Mouse (Mus musculus) layer of hippocampus, adult 2 months (tissue): ENCODE results near the gene Tedc2. TPM values are rescaled to one million over a fixed set of nuclear protein-coding genes. Genes with fewer than 3 reads are reported as not detected.
A peak's percentile ranks its signal among the peaks of the same experiment; 100 is the strongest.

Experiments
- DNase-seq, 2 experiments: peaks; one replicate each; pipeline ENCODE4 v3.0.0; 2022; ENCODE audit warnings: low spot score in 2 of 2
- H3K27ac ChIP-seq: fragments of 200-600 bp; 2 replicates; pipeline ENCODE4 v1.8.1; 2022
- H3K4me3 ChIP-seq: fragments of 200-600 bp; 2 replicates; pipeline ENCODE4 v1.8.1; 2022; ENCODE audit warnings: mild to moderate bottlenecking
- CTCF ChIP-seq: fragments of 200-600 bp; conservative IDR thresholded peaks from 2 replicates; pipeline ENCODE4 v1.8.1; 2022; ENCODE audit warnings: antibody characterized with exemption, mild to moderate bottlenecking, moderate library complexity
- total RNA-seq, 2 experiments: library from RNA; stranded (reverse); gene quantifications; 2 replicates each; pipeline ENCODE4 v1.2.3; 2021

Tedc2 gene
- total RNA-seq, 2 experiments from 2014 or later: 9.5 to 9.8 TPM

GRCm38 (mm10) chr17:24199741-24200140, 20.9 kb downstream of the Tedc2 start:
- no peak for TF ChIP-seq CTCF
- peak overlapping the region; percentile 82 for H3K27ac ChIP-seq
- no peak for DNase-seq
- H3K4me3 ChIP-seq: no peak overlapping the region

- peak overlapping the region; percentile 82 for H3K27ac ChIP-seq
- no peak overlapping the region; the same call in 1 of the 2 replicates for H3K4me3 ChIP-seq
- TF ChIP-seq CTCF: no peak
- peak; percentile 74 to 80 for DNase-seq
These were observed 21.4 kb downstream of the Tedc2 start for GRCm38 (mm10) chr17:24199252-24199651.

- H3K27ac ChIP-seq: peak overlapping the region; percentile 82
- no peak for TF ChIP-seq CTCF
- H3K4me3 ChIP-seq: no peak overlapping the region
- DNase-seq: peak in 1 of 2 experiments; percentile 45
These were observed 23.4 kb downstream of the Tedc2 start for GRCm38 (mm10) chr17:24197032-24197824.

GRCm38 (mm10) chr17:24195349-24195748, 25.3 kb downstream of the Tedc2 start:
- H3K27ac ChIP-seq: no peak overlapping the region

GRCm38 (mm10) chr17:24193769-24194168, 26.9 kb downstream of the Tedc2 start:
- DNase-seq: no peak
- Histone ChIP-seq H3K4me3 (no peak overlapping the region), H3K27ac (no peak overlapping the region)
- TF ChIP-seq CTCF: no peak

More at GRCm38 (mm10) chr17:24195349-24195748, 25.3 kb downstream of the Tedc2 start:
- DNase-seq: no peak
- TF ChIP-seq CTCF: 0 out of 2 replicates have a peak, but pooled peaks have one; percentile 11
- no peak overlapping the region for H3K4me3 ChIP-seq

GRCm38 (mm10) chr17:24193268-24193667, 27.4 kb downstream of the Tedc2 start:
- no peak overlapping the region for H3K4me3 ChIP-seq
- no peak for TF ChIP-seq CTCF
- DNase-seq: no peak
- H3K27ac ChIP-seq: no peak overlapping the region

GRCm38 (mm10) chr17:24192848-24193247, 27.8 kb downstream of the Tedc2 start:
- Histone ChIP-seq H3K4me3 (no peak overlapping the region), H3K27ac (no peak overlapping the region)
- no peak for TF ChIP-seq CTCF
- DNase-seq: no peak

- no peak overlapping the region for H3K4me3 ChIP-seq
- no peak for DNase-seq
- no peak for TF ChIP-seq CTCF
- H3K27ac ChIP-seq: no peak overlapping the region
These were observed 29.2 kb downstream of the Tedc2 start for GRCm38 (mm10) chr17:24191481-24191880.

- TF ChIP-seq CTCF: no peak
- Histone ChIP-seq H3K4me3 (no peak overlapping the region), H3K27ac (no peak overlapping the region)
- no peak for DNase-seq
These were observed 29.7 kb downstream of the Tedc2 start for GRCm38 (mm10) chr17:24190934-24191333.

- H3K27ac ChIP-seq: no peak overlapping the region
- DNase-seq: no peak
- no peak for TF ChIP-seq CTCF
- no peak overlapping the region for H3K4me3 ChIP-seq
These were observed 46.4 kb downstream of the Tedc2 start for GRCm38 (mm10) chr17:24174259-24174658.

GRCm38 (mm10) chr17:24173423-24173822, 47.2 kb downstream of the Tedc2 start:
- peak overlapping the region; percentile 7; the same call in 1 of the 2 replicates for H3K27ac ChIP-seq
- peak; percentile 64 to 85 for DNase-seq
- peak; percentile 99 for TF ChIP-seq CTCF
- no peak overlapping the region for H3K4me3 ChIP-seq

GRCm38 (mm10) chr17:24171738-24172137, 48.9 kb downstream of the Tedc2 start:
- no peak overlapping the region for H3K4me3 ChIP-seq
- no peak overlapping the region for H3K27ac ChIP-seq
- DNase-seq: no peak
- TF ChIP-seq CTCF: no peak

GRCm38 (mm10) chr17:24170729-24171128, 49.9 kb downstream of the Tedc2 start:
- no peak for DNase-seq
- Histone ChIP-seq H3K4me3 (no peak overlapping the region), H3K27ac (no peak overlapping the region)
- no peak for TF ChIP-seq CTCF

- no peak for DNase-seq
- no peak for TF ChIP-seq CTCF
- Histone ChIP-seq H3K27ac (peak overlapping the region; percentile 100), H3K4me3 (peak overlapping the region; percentile 98)
These were observed 50.5 kb downstream of the Tedc2 start for GRCm38 (mm10) chr17:24170125-24170524.
